Mouse (Mus musculus) hindbrain, embryonic 14.5 days (tissue): ENCODE data around the gene Dlx1. TPM values are rescaled to one million over a fixed set of nuclear protein-coding genes. Genes with fewer than 3 reads are reported as not detected.
A peak's percentile ranks its signal among the peaks of the same experiment; 100 is the strongest.

Source experiments
- ATAC-seq: fragments of 200-750 bp; cut with Nextera tagmentation; 2 replicates; pipeline ENCODE4 v1.8.0; 2017; ENCODE audit warnings: moderate number of reproducible peaks, mild to moderate bottlenecking, moderate TSS enrichment, moderate library complexity; ENCODE audit not compliant: low FRiP score
- DNase-seq: peaks from one replicate; pipeline ENCODE4 v3.0.0-alpha.2; 2015; ENCODE audit warnings: low spot score
- H3K27ac ChIP-seq: fragments of 300-500 bp; sonication (generic); 2 replicates; pipeline ENCODE4 v1.5.1; 2014; ENCODE audit warnings: mild to moderate bottlenecking, moderate library complexity
- H3K27me3 ChIP-seq: fragments of 300-500 bp; sonication (generic); 2 replicates; pipeline ENCODE4 v1.6.1; 2014; ENCODE audit warnings: mild to moderate bottlenecking, low read length, mixed read lengths; ENCODE audit not compliant: control insufficient read depth, insufficient read depth
- H3K36me3 ChIP-seq: fragments of 300-500 bp; sonication (generic); replicated peaks from 2 replicates; pipeline ENCODE4 v1.6.1; 2014; ENCODE audit not compliant: control insufficient read depth, insufficient read depth
- H3K4me1 ChIP-seq: fragments of 300-500 bp; sonication (generic); replicated peaks from 2 replicates; pipeline ENCODE4 v1.6.1; 2014; ENCODE audit warnings: antibody characterized with exemption, low read length, mixed read lengths; ENCODE audit not compliant: control insufficient read depth, insufficient read depth
- H3K4me2 ChIP-seq: fragments of 300-500 bp; sonication (generic); replicated peaks from 2 replicates; pipeline ENCODE4 v1.6.1; 2014; ENCODE audit warnings: mild to moderate bottlenecking, moderate library complexity
- H3K4me3 ChIP-seq: fragments of 300-500 bp; sonication (generic); replicated peaks from 2 replicates; pipeline ENCODE4 v1.5.1; 2014; ENCODE audit warnings: mild to moderate bottlenecking, low read length
- H3K9ac ChIP-seq: fragments of 300-500 bp; sonication (generic); 2 replicates; pipeline ENCODE4 v1.6.1; 2014
- H3K9me3 ChIP-seq: fragments of 300-500 bp; sonication (generic); 2 replicates; pipeline ENCODE4 v1.6.1; 2016; ENCODE audit warnings: low read length; ENCODE audit not compliant: control insufficient read depth
- whole genome bisulfite sequencing: fragments of 180-500 bp; shearing (Covaris S2); extraction: QIAGEN DNeasy Blood & Tissue Kit; methylation state at CpG from one replicate; pipeline ENCODE4 v1.1.7; 2014; 5-methylcytosine and 5-hydroxymethylcytosine counted together
- polyA plus RNA-seq: library from polyadenylated mRNA; unstranded; fragments of >200 nt; fragmentation: Nextera tagmentation; extraction: Ambion mirVana; gene quantifications from 2 replicates; pipeline ENCODE4 v1.2.1, GENCODE M21; 2014

Dlx1 gene
- polyA plus RNA-seq, 1 experiment from 2014 or later: 0.52 TPM

DNA sequence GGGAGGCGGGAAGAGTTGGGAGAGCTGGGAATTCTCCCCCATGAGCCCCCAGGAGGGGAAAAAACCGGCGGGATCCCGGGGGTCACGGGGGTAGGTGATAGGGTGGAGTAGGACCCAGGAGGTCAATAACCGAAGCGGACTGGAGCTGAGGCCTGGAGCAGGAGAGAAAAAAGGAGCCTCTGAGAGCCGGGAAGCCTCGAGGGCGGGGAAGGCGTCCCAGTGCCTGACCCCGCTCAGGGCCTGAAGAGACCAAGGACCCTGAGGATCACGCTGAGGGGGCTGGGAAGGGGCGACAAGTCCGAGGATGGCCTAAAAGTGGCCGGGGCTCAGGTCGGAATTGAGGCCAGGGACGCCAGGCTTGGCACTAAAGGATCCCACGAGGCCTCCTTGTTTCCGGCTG, 16.0 kb downstream of the Dlx1 start:
- no peaks in the 10 kb centered on the region for H3K36me3 ChIP-seq
- H3K27me3 ChIP-seq: peaks cover 90% of the 10 kb centered on the region
- no peak overlapping the region for H3K27ac ChIP-seq
- WGBS: 1% methylated on average over 20 of the region's 20 CpGs
- no peak overlapping the region for H3K4me2 ChIP-seq
- H3K9me3 ChIP-seq: no peaks in the 10 kb centered on the region
- DNase-seq (no peak), ATAC-seq (no peak)
- peaks cover 15% of the 10 kb centered on the region for H3K4me1 ChIP-seq
- H3K4me3 ChIP-seq: peak overlapping the region; percentile 7; the same call in 1 of the 2 replicates
- no peak overlapping the region for H3K9ac ChIP-seq

DNA sequence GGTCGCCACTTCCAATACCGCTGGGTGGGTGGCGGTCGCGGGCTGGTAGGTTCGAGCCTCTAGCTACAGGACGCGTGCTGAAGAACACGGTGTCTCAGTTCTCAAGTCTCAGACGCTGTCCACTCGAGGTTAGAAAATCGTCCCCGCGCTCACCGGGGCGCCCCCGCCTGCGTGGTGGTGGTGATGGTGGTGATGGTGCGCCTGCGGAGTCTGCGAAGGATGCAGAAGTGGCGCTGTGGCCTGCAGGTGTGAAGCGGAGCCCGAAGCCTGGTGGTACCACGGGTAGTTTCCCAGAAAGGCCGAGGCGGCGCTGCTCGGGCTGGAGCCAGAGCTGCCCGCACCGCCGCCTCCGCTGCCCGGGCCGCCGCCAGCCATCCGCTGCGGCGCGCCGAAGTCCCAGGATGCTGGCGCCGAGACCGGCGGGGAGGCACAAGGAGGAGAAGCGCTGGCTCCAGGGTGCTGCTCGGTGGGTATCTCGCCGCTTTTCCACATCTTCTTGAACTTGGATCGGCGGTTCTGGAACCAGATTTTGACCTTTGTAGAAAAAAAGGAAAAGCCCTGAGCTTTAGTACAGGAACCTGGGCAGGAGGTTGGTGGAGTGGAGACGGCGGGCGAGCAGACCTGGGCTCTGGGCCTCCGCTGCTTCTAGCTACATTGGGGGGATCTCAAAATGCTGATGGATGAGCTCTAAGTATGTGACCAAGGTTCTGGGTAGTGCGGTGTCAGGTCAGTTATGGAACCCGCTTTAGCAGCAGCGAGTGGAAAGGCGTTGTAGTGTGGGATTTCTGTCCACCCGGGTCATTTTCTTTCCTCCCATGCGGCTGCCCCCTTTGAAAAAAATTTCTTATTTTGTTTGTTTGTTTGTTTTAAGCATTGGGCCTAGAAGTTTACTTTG, 16.7 kb downstream of the Dlx1 start:
- ATAC-seq (no peak), DNase-seq (no peak)
- Histone ChIP-seq H3K4me1 (peaks cover 15% of the 10 kb centered on the region), H3K9ac (no peak overlapping the region), H3K27me3 (peaks cover 90% of the 10 kb centered on the region), H3K27ac (no peak overlapping the region), H3K4me3 (peak overlapping the region; percentile 40; the same call in 1 of the 2 replicates), H3K9me3 (no peaks in the 10 kb centered on the region), H3K4me2 (peak overlapping the region; percentile 92), H3K36me3 (no peaks in the 10 kb centered on the region)
- whole genome bisulfite sequencing: under 1% methylated on average over 54 of the region's 61 CpGs

DNA sequence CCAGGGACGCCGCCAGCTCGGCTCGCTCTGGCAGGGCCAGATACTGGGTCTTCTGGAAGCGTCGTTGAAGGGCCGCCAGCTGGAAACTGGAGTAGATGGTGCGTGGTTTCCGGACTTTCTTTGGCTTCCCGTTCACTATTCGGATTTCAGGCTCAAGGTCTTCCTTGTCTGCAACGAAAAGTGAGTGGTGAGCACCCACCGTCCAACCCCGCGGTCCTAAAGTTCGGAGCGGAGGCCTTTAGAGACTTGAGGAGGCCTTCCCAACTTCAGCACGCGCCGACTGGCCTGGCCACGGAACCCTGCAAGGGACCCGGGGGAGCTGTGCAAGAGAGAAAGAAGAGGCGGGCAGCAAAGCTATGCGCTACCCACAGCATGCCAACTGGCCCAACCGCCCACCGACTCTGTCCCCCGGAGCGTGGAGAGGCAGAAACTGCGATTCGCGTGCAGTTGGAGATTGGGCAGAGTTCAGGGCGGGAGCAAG, 17.5 kb downstream of the Dlx1 start:
- WGBS: under 1% methylated on average over 31 of the region's 32 CpGs
- DNase-seq (no peak), ATAC-seq (no peak)
- H3K4me3 ChIP-seq: peak overlapping the region; percentile 40
- H3K36me3 ChIP-seq: no peaks in the 10 kb centered on the region
- no peak overlapping the region for H3K9ac ChIP-seq
- no peak overlapping the region for H3K27ac ChIP-seq
- no peaks in the 10 kb centered on the region for H3K9me3 ChIP-seq
- H3K27me3 ChIP-seq: peaks cover 91% of the 10 kb centered on the region
- H3K4me1 ChIP-seq: peaks cover 15% of the 10 kb centered on the region
- H3K4me2 ChIP-seq: peak overlapping the region; percentile 92

DNA sequence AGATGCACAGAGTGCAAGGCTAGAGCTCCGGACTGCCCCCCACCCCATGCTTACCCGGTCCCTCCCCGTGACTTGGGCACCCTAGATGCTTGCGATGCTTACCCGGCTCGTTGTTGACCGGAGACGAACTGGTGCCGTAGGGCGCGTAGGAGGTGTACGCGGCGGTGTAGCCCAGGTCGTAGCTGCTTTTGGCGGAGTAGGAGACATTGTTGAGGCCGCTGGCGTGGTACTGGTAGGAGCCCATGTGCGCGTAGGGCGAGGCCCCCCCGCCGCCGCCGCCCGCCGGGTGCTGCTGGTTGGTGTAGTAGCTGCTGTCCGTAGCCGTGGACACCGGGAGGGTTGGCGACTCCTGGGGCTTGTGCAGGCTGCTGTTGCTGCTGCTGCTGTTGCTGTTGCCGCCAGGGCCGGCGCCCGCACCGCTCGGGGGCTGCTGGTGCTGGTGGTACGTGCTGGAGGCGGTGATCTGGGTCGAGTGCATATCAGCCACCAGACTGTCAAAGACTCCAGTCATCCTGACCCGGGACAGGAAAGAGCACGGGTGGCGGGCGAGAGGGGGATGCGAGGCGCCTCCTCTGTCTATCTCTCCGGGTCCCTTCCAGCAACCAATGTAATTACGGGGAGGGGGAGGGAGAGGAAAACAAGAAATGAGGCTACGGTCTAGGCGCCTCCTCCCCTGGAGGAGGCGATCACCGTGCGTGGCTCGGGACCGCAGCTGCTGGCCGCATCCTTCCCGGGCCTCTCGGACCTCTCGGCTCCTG, 18.1 kb downstream of the Dlx1 start:
- Histone ChIP-seq H3K9ac (0 out of 2 replicates have a peak overlapping the region, but pooled peaks have one; percentile 31), H3K4me3 (peak overlapping the region; percentile 40), H3K4me1 (peaks cover 15% of the 10 kb centered on the region), H3K27me3 (peaks cover 89% of the 10 kb centered on the region), H3K4me2 (peak overlapping the region; percentile 92), H3K27ac (no peak overlapping the region), H3K36me3 (no peaks in the 10 kb centered on the region), H3K9me3 (no peaks in the 10 kb centered on the region)
- ATAC-seq (peak; percentile 48), DNase-seq (no peak)
- under 1% methylated on average over 59 of the region's 59 CpGs for WGBS

DNA sequence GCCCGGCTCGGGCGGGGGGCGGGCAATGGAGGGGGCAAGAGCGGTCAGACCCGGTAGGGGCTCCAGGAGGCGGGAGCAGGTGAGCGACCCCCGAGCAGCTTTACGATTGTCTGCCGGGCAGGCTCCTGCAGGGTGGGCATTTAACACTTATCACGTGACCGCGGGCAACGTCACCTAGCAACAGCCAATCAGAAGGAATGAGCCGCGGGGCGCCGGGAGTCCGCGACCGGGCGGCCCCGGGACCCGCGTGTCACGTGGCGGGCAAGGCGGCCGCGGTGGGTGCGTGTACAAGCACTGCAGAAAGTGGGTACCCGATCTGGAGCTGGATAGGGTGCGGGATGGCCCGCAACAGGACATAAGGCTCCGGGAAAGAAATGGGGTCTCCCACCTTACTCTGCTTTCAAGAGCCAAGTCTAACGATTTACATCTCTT, 18.7 kb downstream of the Dlx1 start, which contains the start of gene Dlx2:
Dlx2 (minus strand) TSS at position 115 of the 432 bp plus-strand sequence.
- Histone ChIP-seq H3K27me3 (peaks cover 89% of the 10 kb centered on the region), H3K4me3 (peak within 1 kb of the TSS; percentile 40), H3K9me3 (no peaks in the 10 kb centered on the region), H3K4me2 (peak within 1 kb of the TSS; percentile 92), H3K27ac (no peak within 1 kb of the TSS), H3K4me1 (peaks cover 15% of the 10 kb centered on the region), H3K9ac (0 out of 2 replicates have a peak within 1 kb of the TSS, but pooled peaks have one; percentile 31), H3K36me3 (no peaks in the 10 kb centered on the region)
- DNase-seq (no peak), ATAC-seq (peak; percentile 51; the same call in 1 of the 2 replicates)
- under 1% methylated on average over 37 of the region's 37 CpGs for WGBS

DNA sequence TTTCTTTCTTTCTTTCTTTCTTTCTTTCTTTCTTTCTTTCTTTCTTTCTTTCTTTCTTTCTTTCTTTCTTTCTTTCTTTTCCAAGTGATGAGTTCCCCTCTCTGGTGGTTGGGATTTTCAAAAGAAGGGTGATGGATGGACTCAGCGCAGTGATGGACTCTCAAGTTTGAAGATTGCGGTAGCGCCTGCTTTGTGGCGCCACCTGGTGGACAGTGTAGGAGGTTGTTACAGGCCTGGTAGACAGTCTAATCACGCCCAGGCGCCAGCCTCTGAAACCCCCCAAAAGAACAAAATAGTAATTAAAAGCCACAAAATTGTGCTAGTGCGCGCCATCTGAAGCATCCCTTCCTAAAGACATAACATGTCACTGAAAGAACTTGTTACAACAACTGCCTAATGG, 19.9 kb downstream of the Dlx1 start:
- peaks cover 89% of the 10 kb centered on the region for H3K27me3 ChIP-seq
- WGBS: 2% methylated on average over 8 of the region's 8 CpGs
- ATAC-seq: no peak

DNA sequence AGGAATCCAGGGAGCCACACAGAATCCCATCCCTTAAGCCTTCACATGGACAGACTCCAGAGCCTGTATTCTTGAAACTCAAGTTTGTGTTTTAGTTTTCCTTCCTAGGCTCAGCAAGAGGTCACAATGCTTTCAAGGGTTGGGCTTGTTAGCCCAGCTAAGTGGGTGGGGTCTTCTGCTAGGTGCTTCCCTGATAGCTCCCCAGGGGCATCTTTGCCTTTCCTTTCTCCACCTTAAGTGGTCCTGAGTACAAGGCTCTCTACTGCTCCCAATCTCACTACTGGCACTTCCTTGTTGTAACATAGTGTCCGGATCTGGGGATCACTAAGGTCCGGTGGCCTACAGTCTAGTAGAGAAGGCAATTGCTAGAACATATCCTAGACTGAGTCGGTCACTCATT, 22.4 kb downstream of the Dlx1 start:
- Histone ChIP-seq H3K4me3 (no peak overlapping the region), H3K4me2 (no peak overlapping the region), H3K9me3 (no peaks in the 10 kb centered on the region), H3K27ac (no peak overlapping the region), H3K4me1 (peaks cover 9% of the 10 kb centered on the region), H3K36me3 (no peaks in the 10 kb centered on the region), H3K27me3 (peaks cover 83% of the 10 kb centered on the region), H3K9ac (no peak overlapping the region)
- 26% methylated on average over 3 of the region's 3 CpGs for WGBS
- no peak for ATAC-seq
- no peak for DNase-seq

More for the DNA sequence above, 19.9 kb downstream of the Dlx1 start:
- peaks cover 15% of the 10 kb centered on the region for H3K4me1 ChIP-seq
- H3K27ac ChIP-seq: no peak overlapping the region
- H3K4me2 ChIP-seq: no peak overlapping the region
- H3K9ac ChIP-seq: no peak overlapping the region
- peak; percentile 85 for DNase-seq
- H3K36me3 ChIP-seq: no peaks in the 10 kb centered on the region
- H3K9me3 ChIP-seq: no peaks in the 10 kb centered on the region
- H3K4me3 ChIP-seq: no peak overlapping the region

DNA sequence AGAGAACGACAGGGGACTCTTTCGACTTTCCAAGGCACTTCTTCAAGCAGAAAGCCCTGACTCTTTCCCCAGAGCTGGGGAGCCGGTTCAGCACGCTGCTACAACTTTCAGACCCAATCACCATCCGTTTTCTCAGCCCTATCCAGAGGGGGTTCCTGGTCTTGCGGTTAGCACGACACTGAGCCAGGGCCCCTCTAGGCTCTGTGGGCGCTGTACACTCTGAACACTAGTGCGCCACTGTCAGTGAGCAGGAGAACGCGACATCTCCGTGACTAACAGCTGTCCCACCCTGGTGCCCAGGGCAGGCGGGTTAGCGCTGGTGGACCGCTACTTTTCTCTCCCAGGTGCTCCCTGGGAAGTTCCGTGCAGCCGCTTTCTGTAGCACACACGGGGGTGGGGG, 23.8 kb downstream of the Dlx1 start:
- H3K9me3 ChIP-seq: no peaks in the 10 kb centered on the region
- no peak for DNase-seq
- H3K4me2 ChIP-seq: no peak overlapping the region

DNA sequence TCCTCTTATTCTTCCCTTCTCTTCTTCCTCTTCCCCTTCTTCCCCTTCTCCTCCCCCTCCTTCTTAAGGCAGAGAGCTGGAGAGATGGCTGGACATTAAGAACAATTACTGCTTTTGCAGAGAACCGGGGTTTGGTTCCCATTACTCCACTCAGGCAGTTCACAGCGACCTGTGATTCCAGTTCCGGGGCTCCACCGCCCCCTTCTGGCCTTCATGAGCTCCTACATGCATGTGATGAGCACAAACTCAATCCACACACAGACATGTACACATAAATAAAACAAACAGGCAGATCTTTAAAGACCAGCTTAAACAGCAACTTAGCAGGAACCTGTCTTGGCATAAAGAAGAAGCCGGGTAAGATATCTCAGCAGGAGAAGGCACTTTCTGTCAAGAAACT, 28.2 kb downstream of the Dlx1 start:
- DNase-seq: no peak
- Histone ChIP-seq H3K9me3 (0 out of 2 replicates have a peak, but pooled peaks cover 4% of the 10 kb centered on the region), H3K4me1 (no peaks in the 10 kb centered on the region), H3K4me2 (no peak overlapping the region), H3K4me3 (no peak overlapping the region), H3K27ac (no peak overlapping the region), H3K36me3 (no peaks in the 10 kb centered on the region), H3K9ac (no peak overlapping the region), H3K27me3 (peaks cover 32% of the 10 kb centered on the region)
- WGBS: 72% methylated on average over 5 of the region's 5 CpGs
- no peak for ATAC-seq

More for the DNA sequence above, 23.8 kb downstream of the Dlx1 start:
- no peak overlapping the region for H3K27ac ChIP-seq
- ATAC-seq: no peak
- no peak overlapping the region for H3K4me3 ChIP-seq
- no peak overlapping the region for H3K9ac ChIP-seq
- H3K27me3 ChIP-seq: peaks cover 70% of the 10 kb centered on the region
- WGBS: under 1% methylated on average over 18 of the region's 18 CpGs
- no peaks in the 10 kb centered on the region for H3K4me1 ChIP-seq
- no peaks in the 10 kb centered on the region for H3K36me3 ChIP-seq
